Mouse (Mus musculus): ENCODE measurements at regions not wholly inside any gene's neighbourhood (a gene's known extent, or its start where the extent isn't known, plus 50 kb on each side); places are given as distances from the start of the nearest gene placed in this dataset.

- no peak for TF ChIP-seq GATA4 (IDR thresholded peaks at IDR 0.05; ENCODE audit: insufficient replicate concordance, low read length)
These were observed 54.9 kb upstream of the Basp1 start for GRCm38 (mm10) chr15:25468478-25468877.

GRCm38 (mm10) chr15:25469185-25469845 is 55.8 kb upstream of the Basp1 start:
- TF ChIP-seq GATA4 (IDR thresholded peaks at IDR 0.05; ENCODE audit: insufficient replicate concordance, low read length), result no peak

GRCm38 (mm10) chr15:25471331-25471730 is 57.8 kb upstream of the Basp1 start:
- TF ChIP-seq GATA4 (IDR thresholded peaks at IDR 0.05; ENCODE audit: insufficient replicate concordance, low read length), result no peak

GRCm38 (mm10) chr15:25473201-25473710 is 59.7 kb upstream of the Basp1 start:
- TF ChIP-seq GATA4 (IDR thresholded peaks at IDR 0.05; ENCODE audit: insufficient replicate concordance, low read length), result peak; percentile 12; the same call in 1 of the 2 replicates

GRCm38 (mm10) chr15:25474096-25474495 is 60.5 kb upstream of the Basp1 start:
- TF ChIP-seq GATA4 (IDR thresholded peaks at IDR 0.05; ENCODE audit: insufficient replicate concordance, low read length), result no peak

- no peak for TF ChIP-seq GATA4 (IDR thresholded peaks at IDR 0.05; ENCODE audit: insufficient replicate concordance, low read length)
These were observed 69.0 kb upstream of the Basp1 start for GRCm38 (mm10) chr15:25482586-25482985.

- TF ChIP-seq GATA4 (IDR thresholded peaks at IDR 0.05; ENCODE audit: insufficient replicate concordance, low read length), result no peak
These were observed 71.8 kb upstream of the Basp1 start for GRCm38 (mm10) chr15:25485372-25485771.

GRCm38 (mm10) chr15:25486158-25486557 is 72.6 kb upstream of the Basp1 start:
- no peak for TF ChIP-seq GATA4 (IDR thresholded peaks at IDR 0.05; ENCODE audit: insufficient replicate concordance, low read length)

- TF ChIP-seq GATA4 (IDR thresholded peaks at IDR 0.05; ENCODE audit: insufficient replicate concordance, low read length), result no peak
These were observed 76.2 kb upstream of the Basp1 start for GRCm38 (mm10) chr15:25489804-25490203.

GRCm38 (mm10) chr15:25492161-25492746 is 78.7 kb upstream of the Basp1 start:
- no peak for TF ChIP-seq GATA4 (IDR thresholded peaks at IDR 0.05; ENCODE audit: insufficient replicate concordance, low read length)

- TF ChIP-seq GATA4 (IDR thresholded peaks at IDR 0.05; ENCODE audit: insufficient replicate concordance, low read length), result no peak
These were observed 81.2 kb upstream of the Basp1 start for GRCm38 (mm10) chr15:25494687-25495299.

GRCm38 (mm10) chr15:25495926-25496644 is 82.5 kb upstream of the Basp1 start:
- TF ChIP-seq GATA4 (IDR thresholded peaks at IDR 0.05; ENCODE audit: insufficient replicate concordance, low read length), result 0 out of 2 replicates have a peak, but pooled peaks have one; percentile 52

GRCm38 (mm10) chr15:25497743-25498142 is 84.2 kb upstream of the Basp1 start:
- TF ChIP-seq GATA4 (IDR thresholded peaks at IDR 0.05; ENCODE audit: insufficient replicate concordance, low read length), result no peak

GRCm38 (mm10) chr15:25498422-25498821 is 84.9 kb upstream of the Basp1 start:
- no peak for TF ChIP-seq GATA4 (IDR thresholded peaks at IDR 0.05; ENCODE audit: insufficient replicate concordance, low read length)

GRCm38 (mm10) chr15:25502513-25502912 is 88.9 kb upstream of the Basp1 start:
- peak; percentile 64; the same call in 1 of the 2 replicates for TF ChIP-seq GATA4 (IDR thresholded peaks at IDR 0.05; ENCODE audit: insufficient replicate concordance, low read length)

Data from liver, adult (tissue).